Mouse (Mus musculus) gastrocnemius, postnatal 10 days (tissue): ENCODE data around the gene Ubqln4. TPM values are rescaled to one million over a fixed set of nuclear protein-coding genes. Genes with fewer than 3 reads are reported as not detected.
"Not testable (repeated sequence)": the region's sequence is repeated elsewhere in the genome, so short reads cannot be mapped to it uniquely, and the experiment has no call there.

Experiments
- DNase-seq: peaks from one replicate; pipeline ENCODE4 v3.0.0; 2021; ENCODE audit warnings: mixed read lengths
- total RNA-seq, 2 experiments: library from RNA; stranded (reverse); gene quantifications; 2 replicates each; pipeline ENCODE4 v1.2.3; 2021

The Ubqln4 gene
- total RNA-seq, 2 experiments from 2014 or later: 45.1 to 52.2 TPM

GRCm38 (mm10) chr3:88566116-88566515 lies 12.6 kb downstream of the Ubqln4 start:
- no peak for DNase-seq

- no peak for DNase-seq
Measured at GRCm38 (mm10) chr3:88566536-88567061, 13.0 kb downstream of the Ubqln4 start.

GRCm38 (mm10) chr3:88567892-88568291 lies 14.3 kb downstream of the Ubqln4 start:
- no peak for DNase-seq

GRCm38 (mm10) chr3:88568615-88569014 lies 15.1 kb downstream of the Ubqln4 start:
- no peak for DNase-seq

- DNase-seq: no peak
Measured at GRCm38 (mm10) chr3:88569093-88569492, 15.5 kb downstream of the Ubqln4 start.

GRCm38 (mm10) chr3:88569694-88570093 lies 16.1 kb downstream of the Ubqln4 start:
- DNase-seq: no peak

- DNase-seq: no peak
Measured at GRCm38 (mm10) chr3:88570341-88570740, 16.8 kb downstream of the Ubqln4 start.

GRCm38 (mm10) chr3:88571856-88572255 lies 18.3 kb downstream of the Ubqln4 start:
- DNase-seq: no peak

GRCm38 (mm10) chr3:88572835-88573234 lies 19.3 kb downstream of the Ubqln4 start:
- DNase-seq: no peak

GRCm38 (mm10) chr3:88573810-88574209 lies 20.3 kb downstream of the Ubqln4 start:
- no peak for DNase-seq

GRCm38 (mm10) chr3:88575540-88575939 lies 22.0 kb downstream of the Ubqln4 start, which contains the start of gene Ssr2:
Gene Ssr2, plus strand, starts transcription at chr3:88575876.
- DNase-seq: no peak

GRCm38 (mm10) chr3:88577846-88578245 lies 24.3 kb downstream of the Ubqln4 start:
- DNase-seq: not testable (repeated sequence)

GRCm38 (mm10) chr3:88578498-88579424 lies 25.2 kb downstream of the Ubqln4 start:
- DNase-seq: no peak

GRCm38 (mm10) chr3:88579454-88580117 lies 26.0 kb downstream of the Ubqln4 start:
- DNase-seq: peak; percentile 69

GRCm38 (mm10) chr3:88585769-88586168 lies 32.2 kb downstream of the Ubqln4 start:
- DNase-seq: no peak

GRCm38 (mm10) chr3:88586640-88587039 lies 33.1 kb downstream of the Ubqln4 start:
- no peak for DNase-seq

- DNase-seq: no peak
Measured at GRCm38 (mm10) chr3:88590246-88590645, 36.7 kb downstream of the Ubqln4 start.

- no peak for DNase-seq
Measured at GRCm38 (mm10) chr3:88591044-88591443, 37.5 kb downstream of the Ubqln4 start.

- no peak for DNase-seq
Measured at GRCm38 (mm10) chr3:88591950-88592731, 38.6 kb downstream of the Ubqln4 start.

GRCm38 (mm10) chr3:88592942-88593576 lies 39.5 kb downstream of the Ubqln4 start:
- DNase-seq: no peak

- no peak for DNase-seq
Measured at GRCm38 (mm10) chr3:88593893-88594580, 40.5 kb downstream of the Ubqln4 start.
